Mouse (Mus musculus): ENCODE measurements around the gene Mapk12. TPM values are rescaled to one million over a fixed set of nuclear protein-coding genes. Genes with fewer than 3 reads are reported as not detected.

Gene Mapk12
- total RNA-seq (2021), result 1 to 10 TPM; 8.4 to 9.6 TPM
- long read RNA-seq, experiment 1, partial matches to known transcripts, result 0 of 2 reads
- long read RNA-seq, experiment 1, other reads (novel, unspliced or antisense), result 1 of 2 reads
- long read RNA-seq, experiment 2, transcript Mapk12-201 (12 exons, 1,808 nt), result major isoform, 8 of 19 reads
- long read RNA-seq, experiment 2, partial matches to known transcripts, result 2 of 19 reads
- long read RNA-seq, experiment 2, other reads (novel, unspliced or antisense), result 6 of 19 reads

DNA sequence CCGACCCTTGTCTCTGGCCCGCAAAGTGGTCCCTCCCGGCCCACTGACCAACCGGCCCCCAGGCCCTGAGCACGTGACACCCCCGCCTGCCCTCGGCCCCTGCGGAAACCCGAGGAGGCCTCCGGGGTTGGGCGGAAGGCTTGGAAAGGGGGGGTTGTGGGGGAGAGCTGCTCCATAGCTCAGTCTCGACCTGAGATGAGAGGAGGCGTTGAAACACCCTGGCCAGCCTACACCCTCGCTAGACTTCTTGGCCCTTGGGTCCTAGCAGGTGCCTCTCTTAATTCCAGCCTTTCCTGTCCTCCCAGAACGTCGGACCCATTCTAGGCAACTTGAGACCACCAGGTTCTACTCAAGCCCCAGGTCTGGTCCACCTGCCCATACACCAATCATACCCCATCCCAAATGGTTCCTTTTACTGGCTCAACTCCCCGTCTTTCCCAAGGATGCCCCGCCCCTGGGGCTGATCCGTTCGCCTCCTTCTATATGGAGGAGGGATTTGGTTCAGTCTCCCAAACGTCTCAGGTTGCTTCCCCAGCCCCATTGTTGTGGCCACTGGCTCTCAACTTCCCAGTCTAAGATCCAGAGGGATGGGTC lies at the start of gene Mapk12:
Gene Mapk12, minus strand, starts transcription at position 45 of the 594 bp plus-strand sequence.
- DNase-seq (ENCODE audit: low spot score in 2 of 2), result peak; percentile 33 to 56

DNA sequence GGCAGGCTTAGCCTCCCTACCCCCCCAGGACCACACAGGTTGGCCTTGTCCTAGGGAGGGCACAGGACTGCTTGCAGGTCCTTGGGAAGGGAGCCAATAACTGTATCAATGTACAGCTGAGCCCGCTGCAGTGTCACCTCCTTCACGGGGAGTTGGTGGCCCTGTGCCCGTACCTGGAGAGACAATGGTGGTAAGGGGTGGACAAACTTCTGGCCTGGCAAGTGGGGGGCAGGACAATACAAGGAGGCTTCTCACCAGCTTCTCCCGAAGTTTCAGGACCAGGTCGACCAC lies 44.4 kb upstream of the Mapk12 start:
- DNase-seq (ENCODE audit: low spot score in 2 of 2), result no peak

DNA sequence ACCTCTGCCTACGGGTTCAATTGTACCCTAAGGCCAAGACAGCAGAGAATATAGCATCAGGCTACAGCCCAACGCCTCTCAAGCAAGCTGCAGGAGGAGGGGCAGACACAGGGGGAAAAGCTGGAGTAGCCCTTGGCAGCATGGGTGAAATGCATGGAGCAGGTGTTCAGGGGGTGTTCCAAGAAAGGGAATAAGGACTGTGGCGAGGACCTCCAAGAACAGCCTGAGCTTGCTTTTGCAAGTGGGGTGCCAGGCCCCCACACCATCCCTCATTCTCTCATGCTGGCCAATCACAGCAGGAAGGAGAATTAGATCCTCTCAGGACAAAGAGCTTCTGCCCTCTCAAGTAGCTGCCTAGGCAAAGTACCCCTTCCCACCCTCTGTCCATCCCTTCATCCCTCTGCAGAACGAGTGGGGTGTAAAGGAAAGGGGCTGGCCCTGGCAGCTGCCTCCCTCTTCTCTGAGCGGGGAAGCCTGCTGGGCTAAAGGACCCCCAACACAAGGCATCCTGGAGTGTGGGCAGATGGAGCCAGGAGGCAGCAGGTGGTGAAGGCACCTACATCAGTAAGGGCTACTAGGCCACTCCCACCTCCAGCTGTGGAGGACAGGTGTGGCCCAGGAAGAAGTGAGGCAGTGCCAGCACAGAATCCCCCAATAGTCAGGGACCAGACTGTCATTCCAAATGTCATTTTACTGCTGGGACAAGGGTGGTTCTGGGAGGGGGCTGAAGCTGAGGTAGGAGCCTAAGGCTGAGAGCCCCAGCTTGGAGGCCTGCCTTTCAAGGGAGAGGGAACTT lies 43.8 kb upstream of the Mapk12 start:
- no peak for DNase-seq (ENCODE audit: low spot score in 2 of 2)

DNA sequence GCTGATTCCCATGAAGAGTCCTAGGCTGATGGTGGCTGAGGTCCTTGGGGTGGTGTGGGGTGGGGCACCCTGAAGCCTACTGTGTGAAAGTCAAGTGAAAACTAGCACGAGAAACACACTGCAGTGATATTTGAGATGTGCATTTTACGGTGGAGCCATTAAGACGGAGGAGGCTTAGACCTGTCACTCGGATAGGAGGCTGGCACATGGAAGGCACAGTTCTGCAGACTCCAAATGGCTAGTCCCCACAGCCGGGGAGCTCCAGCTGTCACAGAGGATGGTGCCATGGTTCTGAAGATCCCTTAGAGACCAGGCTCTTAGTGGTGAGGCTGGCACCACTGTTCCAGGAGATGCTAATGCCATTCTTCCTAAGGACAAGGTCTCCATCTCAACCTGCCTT lies 42.3 kb upstream of the Mapk12 start:
- no peak for DNase-seq (ENCODE audit: low spot score in 2 of 2)

DNA sequence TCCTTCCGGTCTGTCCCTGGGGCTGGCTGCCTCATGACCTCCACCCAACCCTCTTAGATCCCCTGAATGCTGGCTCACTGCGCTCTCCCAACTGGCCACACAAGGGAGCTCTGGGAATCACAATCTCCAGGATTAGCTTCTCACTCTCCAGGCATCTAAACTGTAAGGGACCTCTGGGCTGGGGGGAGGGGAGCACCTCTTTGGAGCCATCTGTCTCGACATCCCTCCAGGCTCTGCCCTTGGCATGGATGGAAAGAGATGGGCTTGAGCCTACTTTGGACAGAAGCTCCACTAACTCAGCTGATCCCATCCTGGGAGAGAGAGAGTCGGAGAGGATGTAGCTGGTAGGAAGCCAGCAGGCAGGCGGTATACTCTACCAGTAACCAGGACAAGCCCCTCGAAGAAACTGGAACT lies 41.8 kb upstream of the Mapk12 start:
- no peak for DNase-seq (ENCODE audit: low spot score in 2 of 2)

DNA sequence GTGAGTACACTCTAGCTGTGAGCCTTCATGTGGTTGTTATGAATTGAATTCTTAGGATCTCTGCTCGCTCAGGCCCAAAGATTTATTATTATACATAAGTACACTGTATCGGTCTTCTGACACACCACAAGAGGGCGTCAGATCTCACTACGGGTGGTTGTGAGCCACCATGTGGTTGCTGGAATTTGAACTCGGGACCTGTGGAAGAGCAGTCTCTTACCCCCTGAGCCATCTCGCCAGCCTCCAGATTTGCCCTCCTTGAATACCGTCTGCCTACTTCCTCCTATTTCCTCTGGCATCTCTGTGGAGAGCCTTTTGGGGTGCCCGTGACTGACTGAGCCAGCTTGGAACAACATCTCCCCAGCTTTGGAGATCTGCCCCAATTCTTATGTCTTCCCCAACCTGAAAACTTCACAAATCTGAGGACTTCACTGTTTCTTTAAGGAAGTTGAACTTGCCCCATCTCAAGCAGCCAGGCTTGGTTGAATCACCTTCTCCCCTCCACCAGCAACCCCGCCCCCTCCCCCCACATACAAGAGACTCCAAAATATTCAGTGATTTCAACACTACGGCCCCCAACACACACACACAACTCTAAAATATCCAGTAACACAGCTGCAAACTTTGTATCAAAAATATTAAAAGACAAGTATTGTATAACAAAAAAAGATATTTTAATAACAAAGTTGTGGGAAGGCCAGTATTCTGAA lies 41.2 kb upstream of the Mapk12 start:
- DNase-seq (ENCODE audit: low spot score in 2 of 2), result no peak

DNA sequence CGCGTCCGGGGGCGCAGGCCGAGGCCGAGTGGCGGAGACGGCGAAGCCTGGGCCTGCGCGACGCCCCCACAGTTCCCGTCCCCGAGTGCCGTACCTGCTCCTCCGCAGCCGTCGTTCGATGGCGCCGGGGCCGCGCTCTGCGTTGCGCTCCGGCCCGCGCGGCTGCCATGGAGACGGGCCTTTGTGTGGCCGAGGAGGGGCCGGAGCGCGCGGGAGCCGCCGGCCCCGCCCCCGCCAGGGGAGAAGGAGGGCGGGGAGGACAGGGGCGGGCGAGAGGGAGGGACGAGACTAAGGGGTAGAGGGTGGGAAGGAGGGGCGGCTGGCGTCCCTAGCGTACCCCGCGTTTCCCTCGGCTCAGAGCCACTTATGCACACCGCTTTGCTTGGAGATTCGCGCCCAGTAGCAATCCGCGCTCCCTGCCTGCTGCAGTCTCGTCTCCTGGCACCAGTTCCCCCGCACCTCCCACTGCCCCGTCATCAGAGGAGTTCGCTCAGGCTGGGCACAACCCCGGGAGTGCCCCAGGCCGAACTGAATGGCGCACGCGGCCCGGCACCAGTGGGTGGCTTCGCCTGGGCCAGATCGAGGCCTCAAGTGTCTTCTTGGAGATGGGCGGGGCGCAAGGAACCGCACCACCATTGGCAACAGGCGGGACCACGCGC lies 40.2 kb upstream of the Mapk12 start, which contains the start of gene Plxnb2:
Gene Plxnb2, minus strand, starts transcription at position 218 of the 659 bp plus-strand sequence.
- peak; percentile 79 to 80 for DNase-seq (ENCODE audit: low spot score in 2 of 2)

DNA sequence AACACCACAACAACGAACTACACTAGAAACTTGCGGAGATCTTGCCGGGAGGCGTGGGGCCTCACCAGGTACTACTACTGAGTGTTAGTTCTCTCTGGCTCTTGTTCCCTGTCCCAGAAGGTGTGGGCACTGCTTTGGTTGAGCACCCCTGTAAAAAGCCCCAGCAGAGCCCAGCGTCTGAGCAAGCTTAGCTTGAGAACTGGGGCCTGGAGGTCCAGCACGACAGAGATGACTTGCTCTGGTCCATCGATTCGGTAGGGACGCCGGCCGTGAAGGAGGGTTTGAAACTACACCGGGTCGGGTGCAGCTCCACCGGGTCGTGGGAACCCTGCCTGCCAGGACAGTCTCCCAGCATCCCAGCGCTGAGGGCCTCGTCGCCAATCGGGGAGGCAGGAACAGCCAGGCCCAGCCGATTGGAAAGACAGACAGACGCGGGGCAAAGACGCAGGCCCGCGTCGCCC lies 39.6 kb upstream of the Mapk12 start:
- peak in 1 of 2 experiments; percentile 57 for DNase-seq (ENCODE audit: low spot score in 2 of 2)

DNA sequence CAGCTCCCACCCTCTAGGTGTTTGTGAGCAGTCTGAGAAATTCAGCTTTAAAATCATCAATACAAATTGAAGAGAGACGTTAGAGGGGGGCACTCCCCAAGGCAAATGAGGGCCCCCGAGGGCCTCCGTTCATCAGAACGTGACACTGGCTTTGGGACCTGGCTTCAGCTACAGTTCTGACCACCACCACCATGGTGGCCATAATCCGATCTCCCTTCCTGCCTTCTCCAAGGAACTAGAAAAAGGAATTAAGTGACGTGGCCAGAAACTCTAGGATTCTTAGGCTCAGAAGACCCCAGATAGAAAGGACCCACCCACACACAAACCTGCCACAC lies 39.1 kb upstream of the Mapk12 start:
- no peak for DNase-seq (ENCODE audit: low spot score in 2 of 2)

DNA sequence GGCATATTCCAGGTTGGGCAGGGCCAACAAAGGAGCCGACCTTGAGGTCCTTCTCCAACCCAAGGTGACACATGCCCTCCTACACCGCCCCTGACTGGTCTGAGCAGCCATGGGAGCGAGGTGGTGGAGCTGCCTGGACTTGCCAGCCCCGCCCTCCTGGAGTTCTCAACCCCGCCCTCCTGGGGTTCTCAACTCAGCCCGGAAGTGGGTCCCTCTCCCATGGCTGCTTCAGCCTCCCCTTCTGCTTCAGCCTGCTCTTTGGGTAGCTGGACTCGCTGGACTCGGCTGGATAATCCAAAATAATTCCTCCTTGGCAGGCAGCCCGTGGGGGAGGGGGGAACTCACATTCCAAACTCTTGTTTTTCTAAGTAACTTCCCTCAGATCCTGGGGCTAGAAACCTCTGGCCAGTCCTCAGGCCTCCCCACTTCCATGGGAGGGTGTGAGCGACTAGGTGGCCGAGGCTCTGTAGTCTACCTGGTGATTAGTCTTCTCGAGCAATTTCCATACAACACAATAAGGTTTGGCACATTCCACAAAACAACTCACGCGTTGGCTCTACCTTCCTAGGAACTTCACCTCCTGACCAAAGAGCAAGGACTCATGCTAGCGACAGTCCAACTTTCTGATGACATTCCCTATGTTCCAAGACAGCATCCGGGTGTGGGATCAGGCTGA lies 38.6 kb upstream of the Mapk12 start:
- DNase-seq (ENCODE audit: low spot score in 2 of 2), result peak; percentile 66

DNA sequence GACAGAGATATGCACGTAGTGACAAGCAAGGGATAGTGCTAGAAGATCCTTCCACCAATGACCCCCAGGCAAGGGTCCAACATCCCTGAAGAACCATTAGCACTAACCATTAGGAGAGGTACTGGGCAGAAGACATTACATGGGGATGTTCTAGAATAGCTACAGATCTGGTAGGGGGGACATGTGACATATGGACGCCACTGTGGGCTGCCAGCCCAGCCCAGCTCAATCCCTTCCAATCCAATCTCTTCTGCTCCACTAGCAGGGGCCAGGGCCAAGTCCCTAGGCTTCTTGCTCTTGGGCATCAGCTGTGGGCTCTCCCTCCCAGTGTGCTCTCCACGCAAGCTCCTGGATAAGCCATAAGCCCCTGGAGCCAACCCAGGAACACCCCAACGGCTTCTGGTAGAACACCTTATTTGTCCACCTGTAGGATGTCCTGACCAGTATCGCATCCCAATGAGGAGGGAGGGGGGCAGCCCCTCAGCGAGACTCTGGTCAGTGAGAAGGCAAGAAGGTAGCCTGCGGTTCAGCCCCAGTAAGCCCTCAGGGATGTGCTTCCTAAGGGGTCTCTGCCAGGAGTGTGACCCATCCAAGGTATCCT lies 37.9 kb upstream of the Mapk12 start:
- no peak for DNase-seq (ENCODE audit: low spot score in 2 of 2)

DNA sequence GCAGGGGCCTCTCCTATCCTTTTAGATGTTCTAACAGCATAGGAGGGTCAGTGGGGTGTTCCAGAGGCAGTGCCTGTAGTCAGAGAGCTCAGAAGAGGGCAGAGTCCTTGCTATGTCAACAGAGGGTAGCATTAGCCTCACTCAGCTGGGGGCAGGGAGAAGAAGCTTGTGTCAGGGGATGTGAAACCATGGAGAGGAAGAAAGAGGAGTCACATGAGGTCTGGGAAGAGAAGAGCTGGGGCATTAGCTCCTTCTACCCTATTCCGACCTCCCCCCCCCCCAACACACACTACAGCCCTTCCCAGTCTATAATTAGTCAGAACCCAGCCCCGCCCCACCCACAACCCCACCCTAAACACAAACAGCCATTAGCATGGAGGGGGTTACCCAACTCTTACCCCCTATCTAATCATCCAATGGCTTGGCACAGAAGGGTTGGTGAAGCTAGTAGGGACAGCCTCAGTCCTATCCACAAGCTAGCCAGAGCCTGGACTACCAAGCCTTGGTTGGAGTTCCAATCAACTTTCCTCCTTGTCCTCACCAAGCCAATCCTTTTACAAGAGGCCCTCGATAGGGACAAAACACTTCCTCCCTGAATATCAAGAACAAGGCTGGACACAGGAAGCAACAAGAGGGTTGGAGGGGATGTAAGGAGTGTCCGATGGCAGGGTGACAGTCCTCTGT lies 37.2 kb upstream of the Mapk12 start:
- no peak for DNase-seq (ENCODE audit: low spot score in 2 of 2)

DNA sequence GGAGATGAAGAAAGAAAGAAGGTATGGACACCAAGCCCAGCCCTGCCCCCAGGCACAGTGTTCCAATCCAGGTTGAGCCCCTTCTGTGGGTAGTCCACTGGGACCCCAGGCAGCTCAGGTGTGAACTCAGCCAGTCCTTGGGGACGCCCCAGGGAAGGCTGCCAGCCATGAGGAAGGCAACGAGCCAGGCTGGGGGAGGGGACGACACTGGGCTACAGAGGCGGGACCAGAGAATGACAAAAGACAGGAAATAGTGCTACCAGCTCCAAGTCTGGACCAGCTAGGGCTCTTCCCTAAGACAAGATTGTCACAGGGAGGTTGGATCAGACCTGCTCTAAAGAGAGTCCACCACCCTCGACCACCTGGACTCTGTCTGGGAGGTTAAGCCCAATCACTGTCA lies 36.6 kb upstream of the Mapk12 start:
- peak; percentile 87 for DNase-seq (ENCODE audit: low spot score in 2 of 2)

DNA sequence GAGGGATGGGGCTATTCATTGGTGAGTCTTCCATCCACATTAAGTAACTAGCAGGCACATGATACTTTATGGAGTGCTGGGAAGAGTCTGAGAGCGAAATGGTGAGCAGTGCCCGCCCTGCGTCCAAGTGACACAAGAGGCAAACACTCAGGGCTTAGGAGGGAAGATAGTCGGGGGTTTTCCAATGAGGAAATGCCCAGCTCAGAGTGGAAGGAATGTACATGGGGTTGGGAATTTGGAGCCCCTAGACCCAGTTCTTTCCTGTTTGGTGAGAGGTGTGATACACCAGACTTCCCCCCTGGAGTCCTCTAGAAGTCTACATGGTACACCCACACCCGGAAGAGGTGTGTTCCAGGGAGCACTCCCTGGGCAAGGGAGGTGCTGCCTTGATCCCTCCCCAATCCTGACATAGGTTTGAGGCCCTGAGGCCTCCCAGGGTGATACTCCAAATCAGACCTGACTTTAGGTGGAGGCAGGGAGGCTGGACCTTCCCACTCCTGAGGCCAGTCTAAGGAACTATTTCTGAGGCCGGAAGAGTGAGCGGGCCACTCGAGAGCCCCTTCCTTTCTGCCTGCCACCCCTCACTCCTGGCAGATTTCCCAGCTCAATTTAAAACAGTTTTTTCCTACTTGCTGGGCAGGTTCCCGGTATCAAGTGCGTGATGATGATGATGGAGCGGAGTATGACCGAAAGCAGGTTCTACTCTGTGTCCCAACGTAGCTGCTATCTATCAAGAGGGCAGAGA lies 35.1 kb upstream of the Mapk12 start:
- DNase-seq (ENCODE audit: low spot score in 2 of 2), result no peak

DNA sequence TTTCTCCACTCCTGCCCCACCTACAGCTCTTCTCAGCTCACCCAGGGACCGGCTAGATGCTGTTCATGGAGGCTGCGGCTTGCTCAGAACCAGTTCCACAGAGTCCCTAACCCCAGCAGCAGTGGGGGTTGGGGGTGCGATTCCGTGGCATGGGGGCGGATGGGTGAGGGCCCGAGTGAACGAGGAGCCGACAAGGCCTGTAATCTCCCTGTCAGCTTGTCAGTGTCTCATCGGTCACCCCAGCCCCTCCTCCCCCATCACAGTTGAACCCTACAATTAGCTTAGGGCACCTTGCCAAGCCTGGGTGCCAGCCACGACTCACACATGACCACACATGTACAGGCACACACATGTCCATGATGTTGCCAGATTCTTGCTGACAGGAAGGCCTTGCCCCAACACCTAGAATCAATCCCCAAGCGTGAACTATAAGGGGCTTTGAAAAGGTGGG lies 34.4 kb upstream of the Mapk12 start:
- no peak for DNase-seq (ENCODE audit: low spot score in 2 of 2)

DNA sequence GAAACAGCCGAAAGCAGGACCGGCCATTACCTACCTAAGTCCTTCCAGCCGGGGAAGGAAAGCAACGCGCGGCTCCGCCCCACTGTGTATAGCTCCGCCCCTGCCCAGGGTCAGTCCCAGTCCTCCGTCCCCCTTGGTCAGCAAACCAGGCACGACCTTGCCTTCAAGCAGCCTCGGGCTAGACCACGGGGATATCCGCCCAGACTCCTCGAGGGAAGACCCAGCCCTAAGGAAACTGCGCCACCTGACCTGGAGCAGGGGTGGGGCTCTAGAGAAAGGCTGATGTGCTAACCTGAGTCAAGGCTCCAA lies 33.4 kb upstream of the Mapk12 start:
- DNase-seq (ENCODE audit: low spot score in 2 of 2), result peak; percentile 51 to 61

DNA sequence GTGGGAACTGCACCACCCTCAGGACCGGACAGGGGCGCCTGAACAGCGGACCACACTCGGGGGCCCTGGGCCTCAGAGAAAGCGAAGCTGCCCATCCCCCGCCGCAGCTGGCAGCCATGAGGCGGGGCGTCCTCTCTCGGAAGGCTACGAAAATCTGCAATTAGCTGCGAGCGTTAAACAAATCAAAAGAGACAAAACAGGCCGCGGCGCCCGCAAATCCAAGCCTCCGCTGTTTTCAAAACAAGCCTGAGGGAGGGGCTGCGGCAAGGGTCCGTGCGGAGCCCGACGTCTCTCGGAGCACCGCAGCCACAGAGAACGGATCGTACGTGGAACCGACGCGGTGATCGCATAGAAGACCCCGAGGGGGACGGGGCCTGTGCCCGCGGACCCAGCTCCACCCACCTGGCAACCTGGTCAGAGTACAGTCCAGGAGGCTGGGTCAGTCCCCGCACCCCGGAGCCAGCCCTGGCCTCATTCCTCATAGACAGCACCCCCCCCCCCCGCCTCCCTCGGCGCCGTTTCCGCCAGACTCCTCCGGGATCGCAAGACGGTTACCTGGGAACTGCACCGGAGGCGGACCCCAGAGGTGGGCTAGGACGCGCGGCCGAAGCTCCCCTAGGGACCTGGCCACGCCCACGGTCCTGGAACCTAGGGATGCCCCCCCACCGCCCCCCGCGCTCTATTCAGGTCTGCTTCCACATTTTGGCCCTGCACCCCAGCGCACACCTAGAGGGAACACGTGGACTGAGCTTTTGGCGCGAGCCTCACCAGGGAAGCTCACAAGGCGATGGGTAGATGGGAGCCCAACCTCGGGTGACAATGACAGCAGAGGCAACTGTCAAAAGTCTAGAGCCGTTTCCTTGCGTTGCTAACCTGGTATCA lies 32.8 kb upstream of the Mapk12 start:
- DNase-seq (ENCODE audit: low spot score in 2 of 2), result peak in 1 of 2 experiments; percentile 41

Measured in adrenal gland, adult 18-20 months (tissue).